Mouse (Mus musculus): ENCODE measurements around the gene Wnt5a. TPM values are rescaled to one million over a fixed set of nuclear protein-coding genes. Genes with fewer than 3 reads are reported as not detected.
A peak's percentile ranks its signal among the peaks of the same experiment; 100 is the strongest.

The Wnt5a gene
- polyA plus RNA-seq, 1 experiment from 2014 or later = 22.5 TPM

DNA sequence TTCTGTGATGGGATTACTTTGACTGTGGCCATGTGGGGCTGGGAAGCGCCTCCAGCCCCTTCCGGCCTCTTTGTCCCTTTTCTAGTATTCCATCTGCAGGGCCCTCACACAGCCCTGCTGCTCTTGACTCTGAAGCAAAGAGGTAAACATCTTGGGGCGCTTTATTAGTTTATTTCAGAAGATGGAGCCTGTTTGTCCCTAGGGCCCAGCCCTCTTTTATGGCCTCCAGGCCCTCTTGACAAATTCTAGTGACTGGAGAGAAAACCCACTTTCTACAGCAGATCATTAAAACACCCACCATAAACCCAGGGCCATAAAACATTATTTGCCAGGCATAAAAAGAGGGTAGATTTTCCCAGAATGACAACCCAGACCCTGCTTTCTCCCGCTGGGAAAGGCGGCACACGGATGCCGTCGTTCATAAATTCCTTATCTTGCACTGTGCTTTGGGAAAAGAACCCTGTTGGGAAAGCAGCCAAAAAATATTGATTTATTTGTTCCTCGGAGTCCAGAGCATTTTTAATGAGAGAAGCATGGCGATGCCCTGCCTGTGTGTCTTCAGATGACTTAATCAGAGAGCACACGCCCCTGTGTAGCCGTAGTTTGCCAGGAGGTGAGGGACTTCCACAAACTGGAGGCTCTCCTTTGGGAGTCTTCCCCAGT is 3.2 kb upstream of the Wnt5a start:
- no peak overlapping the region for H3K4me2 ChIP-seq (replicated peaks)
- H3K27ac ChIP-seq (replicated peaks) = no peak overlapping the region
- no peaks in the 10 kb centered on the region for H3K36me3 ChIP-seq
- no peak for ATAC-seq (ENCODE audit: low FRiP score, low read depth)
- 71% methylated on average over 12 of the region's 12 CpGs for WGBS
- no peaks in the 10 kb centered on the region for H3K9me3 ChIP-seq
- no peak overlapping the region for H3K4me3 ChIP-seq
- H3K9ac ChIP-seq (replicated peaks) = no peak overlapping the region
- H3K27me3 ChIP-seq = peaks cover 59% of the 10 kb centered on the region
- peaks cover 7% of the 10 kb centered on the region for H3K4me1 ChIP-seq

DNA sequence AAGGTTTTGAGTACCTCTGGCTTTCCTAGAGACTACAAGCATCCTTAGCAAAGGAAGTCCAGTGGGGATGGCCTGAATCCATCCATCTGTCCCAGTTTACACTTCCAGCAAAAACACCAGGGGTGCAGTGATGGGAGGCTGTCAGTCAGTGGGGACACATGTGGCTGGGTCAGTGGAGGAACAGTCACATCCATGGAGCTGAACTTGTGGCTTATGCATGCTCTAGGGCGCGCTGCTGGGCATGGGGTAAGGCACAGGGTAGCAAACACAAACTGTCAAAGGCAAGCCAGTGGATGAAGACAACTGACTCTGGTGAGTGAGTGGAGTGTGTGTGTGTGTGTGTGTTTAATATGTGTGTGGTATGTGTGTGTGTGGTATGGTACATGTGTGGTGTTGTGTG is 1.3 kb upstream of the Wnt5a start:
- no peaks in the 10 kb centered on the region for H3K36me3 ChIP-seq
- no peak overlapping the region for H3K27ac ChIP-seq (replicated peaks)
- H3K4me1 ChIP-seq = peaks cover 13% of the 10 kb centered on the region
- 93% methylated on average over 2 of the region's 2 CpGs for whole genome bisulfite sequencing
- H3K9ac ChIP-seq (replicated peaks) = no peak overlapping the region
- no peak overlapping the region for H3K4me2 ChIP-seq (replicated peaks)
- no peak overlapping the region for H3K4me3 ChIP-seq
- ATAC-seq (ENCODE audit: low FRiP score, low read depth) = no peak
- no peaks in the 10 kb centered on the region for H3K9me3 ChIP-seq
- peaks cover 74% of the 10 kb centered on the region for H3K27me3 ChIP-seq

DNA sequence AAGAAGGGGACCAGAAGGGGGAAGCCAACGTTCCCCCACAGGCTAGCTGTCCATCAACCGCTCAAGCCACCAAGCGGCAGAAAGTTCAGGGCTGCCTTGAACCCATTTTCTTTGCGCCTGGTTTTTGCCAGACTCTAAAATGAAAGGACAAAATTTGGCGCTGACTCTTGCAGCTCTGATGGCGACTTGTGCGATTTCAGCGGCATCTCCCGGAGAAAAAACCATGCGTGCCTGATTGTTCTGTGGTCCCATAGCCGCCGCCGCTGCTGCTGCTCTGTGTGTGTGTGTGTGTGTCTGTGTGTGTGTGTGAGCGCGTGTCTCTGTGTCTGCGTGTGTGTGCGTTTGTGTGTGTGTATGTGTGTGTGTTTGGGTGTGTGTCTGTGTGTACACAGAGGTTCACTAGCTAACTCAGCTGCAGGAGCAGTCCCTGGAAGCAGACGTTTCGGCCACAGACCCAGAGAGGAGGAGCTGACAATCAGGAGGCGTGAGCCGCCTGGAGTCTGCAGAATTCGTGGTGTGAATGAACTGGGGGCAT is 568 bp downstream of the Wnt5a start:
- peak; percentile 45; the same call in 1 of the 2 replicates for ATAC-seq (ENCODE audit: low FRiP score, low read depth)
- H3K27ac ChIP-seq (replicated peaks) = peak overlapping the region; percentile 80
- H3K27me3 ChIP-seq = peaks cover 74% of the 10 kb centered on the region
- peak overlapping the region; percentile 61 for H3K9ac ChIP-seq (replicated peaks)
- 0% methylated on average over 22 of the region's 22 CpGs for WGBS
- peaks cover 28% of the 10 kb centered on the region for H3K4me1 ChIP-seq
- H3K9me3 ChIP-seq = no peaks in the 10 kb centered on the region
- no peaks in the 10 kb centered on the region for H3K36me3 ChIP-seq
- H3K4me2 ChIP-seq (replicated peaks) = peak overlapping the region; percentile 91
- peak overlapping the region; percentile 52 for H3K4me3 ChIP-seq

DNA sequence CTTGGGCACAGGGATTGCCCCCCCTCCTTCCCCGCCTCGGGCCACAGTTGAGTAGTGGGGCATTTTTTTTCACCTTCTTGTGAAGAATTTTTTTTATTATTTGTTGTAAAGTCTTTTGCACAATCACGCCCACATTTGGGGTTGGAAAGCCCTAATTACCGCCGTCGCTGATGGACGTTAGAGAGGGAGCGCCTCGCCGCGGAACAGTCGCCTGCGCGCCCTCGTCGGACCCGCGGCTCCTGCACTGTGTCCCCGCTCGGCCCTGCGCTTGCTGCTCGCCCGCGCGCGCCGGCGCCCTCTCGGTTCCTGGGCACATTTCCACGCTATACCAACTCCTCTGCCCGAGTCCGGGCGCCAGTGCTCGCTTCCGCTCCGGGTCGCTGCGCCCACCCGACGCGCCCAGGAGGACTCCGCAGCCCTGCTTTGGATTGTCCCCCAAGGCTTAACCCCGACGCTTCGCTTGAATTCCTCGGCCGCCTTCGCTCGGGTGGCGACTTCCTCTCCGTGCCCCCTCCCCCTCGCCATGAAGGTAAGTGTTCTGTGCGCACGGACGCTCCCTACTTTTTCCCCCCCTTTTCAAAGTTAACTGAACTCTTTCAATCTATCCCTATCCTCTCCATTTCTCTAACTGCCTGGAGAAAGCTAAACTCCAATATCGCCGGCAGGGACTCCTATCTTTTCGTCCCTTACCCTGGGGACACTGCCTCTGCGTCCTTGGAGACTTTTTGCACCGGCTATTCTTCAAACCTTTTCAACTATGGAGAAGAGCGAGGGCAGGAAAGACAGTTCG is 1.2 kb downstream of the Wnt5a start:
- Histone ChIP-seq H3K4me2 (replicated peaks) (peak overlapping the region; percentile 91), H3K9ac (replicated peaks) (peak overlapping the region; percentile 61), H3K4me1 (peaks cover 35% of the 10 kb centered on the region), H3K9me3 (no peaks in the 10 kb centered on the region), H3K27me3 (peaks cover 74% of the 10 kb centered on the region), H3K36me3 (no peaks in the 10 kb centered on the region), H3K4me3 (peak overlapping the region; percentile 52), H3K27ac (replicated peaks) (peak overlapping the region; percentile 80)
- ATAC-seq (ENCODE audit: low FRiP score, low read depth) = peak; percentile 38
- under 1% methylated on average over 62 of the region's 62 CpGs for WGBS

DNA sequence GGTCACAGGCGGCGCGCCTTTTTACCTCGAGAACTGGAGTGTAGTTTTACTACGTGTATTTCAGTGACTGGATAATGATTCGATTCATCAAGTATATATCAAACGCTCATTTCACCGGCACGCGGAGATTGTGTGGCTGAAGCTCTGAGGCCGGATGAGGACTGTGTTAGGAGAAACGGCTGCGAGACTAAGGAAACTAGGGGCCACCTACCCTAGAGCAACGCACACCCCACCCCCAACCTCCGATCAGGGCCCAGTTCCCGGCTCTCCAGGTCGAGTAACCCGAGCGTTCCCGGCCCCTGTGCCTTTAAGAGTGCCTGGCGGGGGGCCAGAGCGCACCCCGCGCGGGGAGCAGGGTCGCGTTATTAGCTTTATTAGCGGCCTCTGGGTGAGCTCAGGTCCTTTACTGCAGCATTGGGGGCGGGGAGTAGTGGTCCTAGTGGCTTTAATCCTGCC is 1.9 kb downstream of the Wnt5a start:
- Histone ChIP-seq H3K4me2 (replicated peaks) (peak overlapping the region; percentile 91), H3K9ac (replicated peaks) (peak overlapping the region; percentile 61), H3K9me3 (no peaks in the 10 kb centered on the region), H3K4me1 (peaks cover 41% of the 10 kb centered on the region), H3K27me3 (peaks cover 74% of the 10 kb centered on the region), H3K27ac (replicated peaks) (peak overlapping the region; percentile 80; the same call in 1 of the 2 replicates), H3K4me3 (peak overlapping the region; percentile 52), H3K36me3 (no peaks in the 10 kb centered on the region)
- under 1% methylated on average over 29 of the region's 29 CpGs for WGBS
- peak; percentile 13; the same call in 1 of the 2 replicates for ATAC-seq (ENCODE audit: low FRiP score, low read depth)

DNA sequence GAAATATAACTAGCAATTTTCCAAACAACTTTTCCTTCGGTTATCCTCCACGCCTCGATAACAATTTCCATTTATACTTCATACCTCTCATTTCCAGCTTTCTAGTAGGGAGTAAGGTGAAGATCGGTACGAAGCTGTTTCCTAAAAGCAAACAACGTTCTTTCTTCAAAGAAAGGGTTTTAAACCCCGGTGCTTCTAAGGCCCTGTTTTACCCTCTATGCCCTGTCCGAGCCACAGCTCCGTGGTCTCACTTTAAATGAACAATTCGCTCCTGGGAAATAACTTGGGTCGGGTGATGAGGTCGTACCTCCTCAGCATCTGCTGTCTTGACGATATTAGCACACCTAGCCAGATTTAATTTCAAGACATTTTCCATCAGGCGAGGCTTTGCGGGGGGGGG is 2.5 kb downstream of the Wnt5a start:
- H3K4me3 ChIP-seq = peak overlapping the region; percentile 52
- no peaks in the 10 kb centered on the region for H3K36me3 ChIP-seq
- H3K27ac ChIP-seq (replicated peaks) = peak overlapping the region; percentile 80
- no peak for ATAC-seq (ENCODE audit: low FRiP score, low read depth)
- no peaks in the 10 kb centered on the region for H3K9me3 ChIP-seq
- H3K27me3 ChIP-seq = peaks cover 72% of the 10 kb centered on the region
- WGBS = under 1% methylated on average over 15 of the region's 15 CpGs
- H3K4me1 ChIP-seq = peaks cover 45% of the 10 kb centered on the region
- peak overlapping the region; percentile 61 for H3K9ac ChIP-seq (replicated peaks)
- peak overlapping the region; percentile 91 for H3K4me2 ChIP-seq (replicated peaks)

DNA sequence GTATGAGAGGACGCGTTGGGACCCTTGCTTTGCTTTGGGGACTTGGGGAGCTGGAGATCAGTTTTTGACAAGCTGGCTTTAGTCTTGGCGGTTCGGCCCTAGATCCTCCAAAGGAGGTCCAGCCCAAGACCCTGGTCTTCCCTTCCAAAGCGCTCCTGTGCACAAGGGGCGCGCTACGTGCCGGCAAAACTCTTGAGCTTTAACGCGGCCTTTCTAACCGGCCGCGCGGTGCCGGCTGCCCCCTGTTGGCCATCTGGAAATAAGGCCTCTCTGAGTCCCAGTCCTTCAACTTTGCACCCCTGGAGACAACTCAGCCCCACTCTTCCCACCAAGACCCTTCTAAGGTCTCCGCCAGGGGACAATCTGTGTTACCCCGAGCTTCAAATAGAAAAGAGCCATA is 2.9 kb downstream of the Wnt5a start:
- no peak for ATAC-seq (ENCODE audit: low FRiP score, low read depth)
- Histone ChIP-seq H3K9me3 (no peaks in the 10 kb centered on the region), H3K4me2 (replicated peaks) (peak overlapping the region; percentile 91), H3K4me1 (peaks cover 45% of the 10 kb centered on the region), H3K9ac (replicated peaks) (peak overlapping the region; percentile 61), H3K36me3 (no peaks in the 10 kb centered on the region), H3K27me3 (peaks cover 67% of the 10 kb centered on the region), H3K27ac (replicated peaks) (no peak overlapping the region), H3K4me3 (peak overlapping the region; percentile 52)
- WGBS = under 1% methylated on average over 18 of the region's 18 CpGs

DNA sequence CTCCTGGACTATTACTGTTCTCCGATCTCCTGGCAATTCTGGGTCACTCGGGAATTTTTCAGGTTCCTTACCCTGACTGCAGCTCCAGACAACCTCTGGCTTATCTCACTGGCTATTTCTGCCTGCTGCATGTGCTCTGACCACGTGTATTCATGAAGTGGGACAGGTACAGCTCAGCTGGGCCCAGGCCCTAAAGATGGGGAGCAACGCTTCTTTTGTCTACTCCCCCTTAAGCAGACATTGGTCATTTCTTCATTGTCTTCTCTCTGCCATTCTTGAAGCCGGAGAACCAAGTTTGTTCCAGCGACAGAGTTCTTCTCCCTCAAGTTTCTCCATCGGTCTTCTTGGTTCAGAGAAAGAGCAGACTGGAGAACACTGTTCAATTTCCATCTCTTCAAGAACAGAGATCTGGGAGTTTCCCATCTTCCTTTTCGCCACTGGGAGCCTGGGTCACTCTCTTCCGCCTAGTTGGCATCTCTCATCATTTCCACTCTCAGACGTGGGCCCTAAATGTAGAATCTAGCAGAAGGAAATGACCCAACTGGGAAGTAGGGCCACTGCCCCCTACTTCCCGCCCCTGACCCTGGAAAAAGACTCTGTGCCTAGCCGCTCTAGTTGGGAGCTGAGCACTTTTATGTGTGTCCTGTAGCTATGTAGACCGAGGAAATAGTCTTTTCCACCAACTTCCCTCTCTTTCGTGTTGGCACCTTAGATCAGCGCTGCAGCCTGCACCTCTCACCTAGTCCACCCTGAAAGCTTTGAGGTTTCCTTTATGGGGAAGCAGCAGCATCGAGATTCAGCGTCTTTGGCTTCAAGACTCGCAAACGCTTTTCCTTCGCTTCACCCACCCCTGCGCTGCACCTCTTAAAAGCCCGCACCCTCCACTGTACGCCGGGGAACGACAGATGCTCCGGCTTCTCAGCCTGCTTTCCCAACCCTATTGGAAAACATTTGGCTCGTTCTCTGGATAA is 4.0 kb downstream of the Wnt5a start:
- Histone ChIP-seq H3K4me1 (peaks cover 47% of the 10 kb centered on the region), H3K4me3 (peak overlapping the region; percentile 52), H3K9me3 (no peaks in the 10 kb centered on the region), H3K4me2 (replicated peaks) (peak overlapping the region; percentile 91), H3K27ac (replicated peaks) (no peak overlapping the region), H3K36me3 (no peaks in the 10 kb centered on the region), H3K27me3 (peaks cover 66% of the 10 kb centered on the region), H3K9ac (replicated peaks) (peak overlapping the region; percentile 63)
- ATAC-seq (ENCODE audit: low FRiP score, low read depth) = no peak
- WGBS = 9% methylated on average over 27 of the region's 27 CpGs

DNA sequence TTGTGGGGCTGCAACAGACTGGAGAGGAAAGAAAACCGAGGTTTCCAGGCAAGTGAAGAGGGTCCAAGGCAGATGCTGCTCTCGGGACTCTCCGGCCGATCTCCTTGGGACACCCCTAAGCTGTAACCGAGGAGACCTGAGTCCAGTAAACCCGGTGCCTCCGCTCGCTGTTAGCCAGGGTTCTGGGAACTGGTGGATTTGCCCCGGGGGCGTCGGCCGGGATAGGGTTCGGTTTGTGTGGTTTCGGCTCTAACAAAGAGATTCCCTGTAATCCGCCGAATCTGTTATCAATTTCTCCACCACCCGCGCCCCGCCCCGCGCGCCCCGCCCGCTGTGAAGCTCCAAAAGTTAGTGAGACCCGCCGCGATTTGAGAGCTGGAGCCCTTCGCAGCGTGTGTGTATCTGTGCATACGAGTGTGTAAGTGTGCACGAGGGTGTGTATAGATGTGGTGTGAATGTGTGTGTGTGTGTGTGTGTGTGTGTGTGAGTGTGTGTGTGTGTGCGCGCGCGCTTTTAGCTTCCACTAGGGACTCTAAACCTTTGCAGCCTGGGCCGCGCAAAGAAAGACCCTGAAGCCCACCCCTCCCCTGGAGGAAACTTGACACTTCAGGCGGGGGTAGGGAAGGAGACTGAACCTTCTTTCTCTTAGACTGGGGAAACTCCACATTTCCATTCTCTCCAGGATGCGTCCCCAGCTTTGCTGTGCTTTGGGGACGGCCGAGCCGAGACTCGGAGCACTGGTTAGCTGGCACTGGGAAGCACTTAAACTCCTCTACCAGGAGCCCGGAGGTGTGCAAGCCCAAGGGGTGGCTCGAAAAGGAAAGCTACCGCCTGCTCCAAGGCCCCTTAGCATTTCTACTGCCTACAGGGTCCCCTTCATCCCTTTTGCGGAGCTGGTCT is 5.1 kb downstream of the Wnt5a start:
- ATAC-seq (ENCODE audit: low FRiP score, low read depth) = peak; percentile 32
- H3K27me3 ChIP-seq = peaks cover 59% of the 10 kb centered on the region
- H3K27ac ChIP-seq (replicated peaks) = peak overlapping the region; percentile 63
- H3K4me1 ChIP-seq = peaks cover 42% of the 10 kb centered on the region
- peak overlapping the region; percentile 52 for H3K4me3 ChIP-seq
- peak overlapping the region; percentile 91 for H3K4me2 ChIP-seq (replicated peaks)
- H3K9me3 ChIP-seq = no peaks in the 10 kb centered on the region
- H3K36me3 ChIP-seq = no peaks in the 10 kb centered on the region
- WGBS = under 1% methylated on average over 47 of the region's 47 CpGs
- peak overlapping the region; percentile 63 for H3K9ac ChIP-seq (replicated peaks)

DNA sequence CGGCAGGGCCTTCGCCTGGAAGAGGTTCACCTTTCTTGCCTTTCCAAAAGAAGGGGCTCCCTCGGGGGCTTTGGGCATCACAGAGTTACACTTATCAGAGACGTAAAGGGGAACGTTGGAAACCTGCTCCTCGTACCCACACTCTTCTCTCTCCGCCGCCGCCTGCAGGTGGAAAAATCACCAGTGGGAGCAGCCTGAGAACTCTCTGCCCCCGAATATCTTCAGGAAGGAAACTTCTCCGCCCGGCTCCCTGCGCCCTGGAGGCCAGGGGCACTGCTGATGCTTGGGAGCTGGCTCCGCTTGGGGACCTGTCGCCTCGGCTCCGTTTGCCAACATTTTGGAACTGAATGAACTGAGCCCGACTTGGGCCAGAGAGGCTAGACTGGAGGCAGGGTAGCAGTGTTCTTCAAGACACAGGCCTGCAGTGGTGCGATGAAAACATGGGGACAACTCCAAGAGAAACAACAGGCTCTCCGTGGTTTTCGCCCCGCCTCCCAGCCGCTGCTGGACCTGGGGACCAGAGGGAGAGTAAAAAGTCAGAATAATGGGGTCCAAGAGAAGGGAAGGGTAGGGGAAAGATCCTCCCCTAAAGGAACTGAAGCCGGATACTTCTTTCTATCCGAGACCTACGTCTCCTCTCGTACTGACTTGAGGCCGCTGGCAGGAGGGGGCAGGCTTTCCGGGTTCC is 5.9 kb downstream of the Wnt5a start:
- Histone ChIP-seq H3K9me3 (no peaks in the 10 kb centered on the region), H3K4me2 (replicated peaks) (peak overlapping the region; percentile 91), H3K36me3 (no peaks in the 10 kb centered on the region), H3K4me1 (peaks cover 45% of the 10 kb centered on the region), H3K9ac (replicated peaks) (peak overlapping the region; percentile 63), H3K27me3 (peaks cover 63% of the 10 kb centered on the region), H3K27ac (replicated peaks) (peak overlapping the region; percentile 63), H3K4me3 (peak overlapping the region; percentile 52)
- no peak for ATAC-seq (ENCODE audit: low FRiP score, low read depth)
- WGBS = 0% methylated on average over 29 of the region's 29 CpGs
